Mouse (Mus musculus): ENCODE data around the gene Skp1a.

Gene Skp1a

GRCm38 (mm10) chr11:52255077-52255476 lies 23.3 kb downstream of the Skp1a start:
- DNase-seq: no peak

GRCm38 (mm10) chr11:52257376-52257775 lies 25.6 kb downstream of the Skp1a start:
- DNase-seq: no peak

GRCm38 (mm10) chr11:52258711-52259110 lies 26.9 kb downstream of the Skp1a start:
- no peak for DNase-seq

DNA sequence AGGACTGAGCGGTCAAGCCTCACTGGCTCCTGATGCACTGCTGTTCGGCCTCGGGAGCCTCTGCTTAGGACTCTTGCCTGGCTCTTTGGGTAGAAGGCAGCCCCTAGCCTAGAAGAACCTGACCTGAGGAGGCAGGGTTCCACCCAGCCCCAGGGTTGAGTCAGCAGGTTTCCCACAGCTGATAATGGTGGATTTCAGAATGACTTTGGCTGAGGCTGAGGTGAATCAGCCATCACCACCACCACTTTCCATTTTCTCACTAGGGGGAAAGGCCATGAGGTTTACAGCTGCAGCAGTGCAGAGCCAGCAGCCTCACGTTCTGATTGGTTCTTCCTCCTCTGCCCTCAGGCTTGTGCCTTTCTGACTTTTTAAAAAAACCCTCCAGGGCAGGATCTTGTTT lies 29.1 kb downstream of the Skp1a start:
- no peak for DNase-seq

GRCm38 (mm10) chr11:52261937-52262336 lies 30.1 kb downstream of the Skp1a start:
- peak; percentile 88 for DNase-seq

- no peak for DNase-seq
Observed at GRCm38 (mm10) chr11:52262338-52262737, 30.5 kb downstream of the Skp1a start.

DNA sequence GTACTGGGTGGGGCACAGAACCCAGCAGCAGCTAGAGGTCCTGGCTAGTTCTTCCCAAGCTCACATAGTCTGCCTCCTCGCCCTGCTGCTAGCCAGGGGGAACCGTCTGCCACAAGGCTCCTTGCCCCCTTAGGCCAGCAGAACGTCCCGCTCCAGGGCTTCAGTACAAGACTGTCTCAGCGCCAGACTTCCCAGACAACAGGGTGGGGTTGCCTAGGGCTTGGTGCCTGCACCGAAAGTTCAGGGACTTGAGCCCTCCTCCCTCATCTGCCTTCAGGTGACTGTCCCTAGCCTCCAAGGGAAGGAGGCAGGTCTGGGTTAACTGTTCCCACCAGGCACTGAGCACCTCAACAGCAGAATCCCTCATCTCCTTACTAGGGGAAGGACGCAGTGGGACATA lies 33.1 kb downstream of the Skp1a start:
- no peak for DNase-seq

DNA sequence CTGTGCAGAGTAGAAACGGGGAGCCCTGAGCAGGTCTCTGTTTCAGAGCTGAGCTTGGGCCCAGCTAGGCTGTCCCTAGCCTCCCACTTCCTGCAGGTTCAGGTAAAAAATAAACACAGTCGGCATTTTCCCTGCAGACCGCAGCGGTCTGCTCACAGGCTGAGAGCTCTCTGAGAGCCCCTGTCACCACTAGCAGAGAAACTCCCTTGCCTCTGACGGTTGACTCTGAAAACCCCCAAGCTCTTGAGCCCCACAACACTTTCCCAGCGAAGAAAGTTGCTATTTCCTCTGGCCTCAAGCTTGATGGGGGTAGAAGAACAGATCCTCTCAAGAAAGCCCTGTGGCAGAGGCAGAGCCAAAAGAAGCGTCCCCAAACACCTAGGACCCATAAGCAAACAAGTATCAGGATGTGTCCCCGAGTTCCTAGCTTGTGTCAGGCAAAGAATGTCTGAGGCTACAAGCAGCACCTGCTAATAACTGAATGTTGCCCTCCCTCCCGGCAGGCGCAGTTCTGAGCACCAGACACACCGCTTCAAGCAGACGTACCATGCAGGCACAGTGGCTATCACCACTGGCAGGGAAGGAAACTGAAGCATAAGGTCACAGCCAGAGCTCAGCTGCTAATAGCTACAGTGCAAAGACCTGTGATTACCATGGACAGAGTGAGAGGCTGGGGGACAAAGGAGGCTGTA lies 34.0 kb downstream of the Skp1a start:
- no peak for DNase-seq

- DNase-seq: no peak
Observed at GRCm38 (mm10) chr11:52267271-52267670, 35.5 kb downstream of the Skp1a start.

DNA sequence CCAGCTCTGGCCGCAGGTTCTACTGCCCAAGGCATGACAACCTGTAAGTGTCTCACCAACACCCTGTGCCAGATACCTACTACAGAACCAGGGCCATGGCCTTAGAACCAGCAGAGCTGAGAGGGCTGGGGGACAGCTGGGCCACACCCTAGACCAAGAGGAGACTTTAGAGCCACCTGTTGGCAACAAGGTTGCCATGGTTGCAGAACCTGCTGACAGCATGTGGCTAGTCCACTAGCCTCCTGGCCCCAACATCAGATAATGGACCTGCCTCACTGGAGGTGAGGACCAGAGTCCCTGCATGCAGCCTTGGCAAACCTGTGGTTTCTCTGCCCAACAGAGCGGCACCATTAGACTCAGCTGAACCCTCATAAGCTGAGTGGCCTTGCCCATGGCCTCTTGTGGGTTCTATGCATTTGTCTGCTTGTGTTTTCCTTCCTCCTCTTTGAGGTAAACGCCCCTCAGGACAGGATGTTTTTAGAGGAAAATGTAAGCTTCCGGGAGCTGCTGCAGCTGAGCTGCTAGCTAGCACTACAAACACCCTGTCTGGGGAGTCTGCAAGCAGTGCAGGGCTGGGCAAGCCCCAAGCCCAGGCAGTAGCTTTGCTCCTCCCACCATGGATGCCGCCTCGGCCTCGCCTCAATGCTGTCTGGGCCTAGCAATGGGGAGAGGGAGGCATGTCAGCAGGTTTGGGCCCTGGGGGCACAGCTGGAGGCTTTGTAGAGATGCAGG lies 36.5 kb downstream of the Skp1a start:
- peak; percentile 61 for DNase-seq

- peak; percentile 60 for DNase-seq
Observed at GRCm38 (mm10) chr11:52269841-52270240, 38.0 kb downstream of the Skp1a start.

GRCm38 (mm10) chr11:52271765-52272495 lies 40.1 kb downstream of the Skp1a start:
- DNase-seq: no peak

DNA sequence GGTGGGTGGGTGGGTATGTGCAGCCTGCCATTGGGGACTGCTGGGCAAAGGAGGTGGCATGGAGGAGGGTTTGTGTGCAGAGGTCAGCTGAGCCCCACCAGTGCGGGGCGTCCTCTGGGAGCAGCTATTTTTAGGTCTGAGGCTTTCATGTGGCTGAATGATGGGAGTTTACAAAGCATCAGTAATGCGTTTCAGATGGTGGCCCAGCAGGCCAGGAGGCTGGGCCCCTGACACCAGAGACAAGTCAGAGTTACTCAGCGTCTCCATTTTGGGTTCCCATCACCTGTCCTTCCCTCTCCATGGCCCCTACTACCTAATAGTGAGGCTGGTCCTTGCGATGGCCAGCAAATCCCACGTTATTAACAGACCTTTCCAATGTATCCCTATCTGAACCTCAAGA lies 40.8 kb downstream of the Skp1a start:
- no peak for DNase-seq

GRCm38 (mm10) chr11:52273183-52273941 lies 41.6 kb downstream of the Skp1a start:
- peak; percentile 88 for DNase-seq

DNA sequence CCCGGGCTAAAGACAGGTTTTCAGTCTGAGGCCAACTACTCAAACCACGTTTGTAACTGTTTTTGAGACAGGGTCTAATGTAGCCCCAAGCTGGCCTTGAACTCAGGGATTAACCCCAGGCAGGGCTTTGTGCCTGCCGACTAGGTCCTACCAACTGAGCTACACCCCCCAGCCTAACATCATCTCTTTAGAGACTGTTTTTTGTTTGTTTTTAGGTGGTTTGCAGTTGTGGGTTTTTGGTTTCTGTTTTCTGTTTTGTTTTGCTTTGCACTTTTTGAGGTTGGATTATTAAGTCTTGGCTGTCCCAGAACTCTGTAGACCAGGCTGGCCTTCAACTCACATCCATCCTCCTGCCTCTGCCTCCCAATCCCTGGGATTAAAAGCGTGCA lies 42.1 kb downstream of the Skp1a start:
- DNase-seq: no peak

GRCm38 (mm10) chr11:52274456-52275112 lies 42.8 kb downstream of the Skp1a start:
- peak; percentile 35 for DNase-seq

DNA sequence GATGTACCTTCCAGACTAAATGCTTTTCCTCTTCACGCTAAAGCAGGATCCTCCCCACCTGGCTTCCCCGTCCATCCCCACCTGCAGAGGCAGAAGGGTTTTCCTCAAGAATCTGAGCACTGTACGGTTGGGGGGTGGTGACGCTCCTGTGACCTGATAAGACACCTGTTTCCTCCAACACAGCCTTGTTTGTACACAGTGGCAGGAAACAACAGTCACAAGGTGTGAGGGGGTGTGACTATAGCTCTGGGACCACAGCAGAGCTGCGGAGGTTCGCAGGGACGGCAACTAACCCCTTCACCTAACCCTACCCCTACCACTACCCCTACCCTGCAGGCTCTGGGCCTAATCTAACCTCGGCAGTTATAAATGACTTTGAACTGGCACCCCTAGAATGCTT lies 43.6 kb downstream of the Skp1a start:
- DNase-seq: no peak

- no peak for DNase-seq
Observed at GRCm38 (mm10) chr11:52275774-52276555, 44.2 kb downstream of the Skp1a start.

- no peak for DNase-seq
Observed at GRCm38 (mm10) chr11:52276961-52277391, 45.2 kb downstream of the Skp1a start.

DNA sequence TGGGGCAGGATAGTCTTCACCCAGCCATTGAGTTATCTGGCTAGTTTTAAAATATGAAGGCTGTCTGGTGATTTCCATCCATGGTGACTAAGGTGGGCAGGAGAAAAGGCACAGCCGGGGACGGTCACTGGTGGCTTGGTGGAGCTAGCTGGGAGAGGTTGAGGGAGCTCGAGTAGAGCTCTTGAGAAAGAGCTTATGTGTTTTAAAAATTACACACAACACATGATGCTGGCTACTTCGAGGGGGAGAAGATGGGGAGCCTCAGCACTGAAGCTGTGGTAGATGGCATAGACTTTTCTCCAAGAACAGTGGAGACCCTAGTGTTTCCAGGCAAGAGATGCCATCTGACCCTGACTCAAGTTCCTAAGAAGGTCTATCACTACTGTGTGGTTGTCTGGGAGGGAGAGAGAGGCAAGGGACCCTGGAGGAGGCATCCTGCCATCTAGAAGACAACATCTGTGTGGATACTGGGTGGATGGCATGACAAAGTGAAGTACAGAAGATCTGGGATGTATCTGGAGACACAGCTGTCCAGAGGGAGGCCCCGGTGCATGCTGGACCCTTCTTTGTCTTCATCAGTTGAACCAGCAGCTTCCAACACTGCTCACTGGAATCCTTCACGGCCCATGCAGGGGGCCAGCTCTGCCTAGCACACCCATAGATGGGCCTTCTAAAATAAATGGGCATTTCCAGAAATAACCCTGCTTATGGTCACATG lies 45.8 kb downstream of the Skp1a start:
- DNase-seq: no peak

GRCm38 (mm10) chr11:52278164-52278563 lies 46.4 kb downstream of the Skp1a start:
- DNase-seq: no peak

Measured in lung, postnatal 36 days (tissue).